Mouse (Mus musculus) lung, adult 2 months (tissue): ENCODE measurements at regions not wholly inside any gene's neighbourhood (a gene's known extent, or its start where the extent isn't known, plus 50 kb on each side); places are given as distances from the start of the nearest gene placed in this dataset.
A peak's percentile ranks its signal among the peaks of the same experiment; 100 is the strongest.

Experiments
- DNase-seq: peaks from one replicate; pipeline ENCODE4 v3.0.0; 2022
- H3K4me1 ChIP-seq: fragments of 200-500 bp; 2 replicates; pipeline ENCODE4 v1.6.1; 2011; ENCODE audit warnings: low read length; ENCODE audit not compliant: control insufficient read depth, insufficient read depth
- H3K4me3 ChIP-seq: fragments of 200-500 bp; replicated peaks from 2 replicates; pipeline ENCODE3; 2011; ENCODE audit warnings: low read depth, mild to moderate bottlenecking, control low read depth, low read length; ENCODE audit errors: extremely low read depth
- CTCF ChIP-seq: fragments of 200-500 bp; IDR thresholded peaks from 2 replicates; pipeline ENCODE4 v1.5.1; 2011; ENCODE audit warnings: mild to moderate bottlenecking, low read length, control low read depth; ENCODE audit not compliant: insufficient read depth
- POLR2A ChIP-seq: fragments of 200-500 bp; IDR thresholded peaks from 2 replicates; pipeline ENCODE4 v1.6.1; 2011; ENCODE audit warnings: low read depth, mild to moderate bottlenecking, control low read depth, low read length, borderline replicate concordance; ENCODE audit errors: extremely low read depth
- WGBS: fragments of 180-500 bp; shearing (Covaris S2); methylation state at CpG from one replicate; pipeline ENCODE4 v1.1.7; 2018; 5-methylcytosine and 5-hydroxymethylcytosine counted together

DNA sequence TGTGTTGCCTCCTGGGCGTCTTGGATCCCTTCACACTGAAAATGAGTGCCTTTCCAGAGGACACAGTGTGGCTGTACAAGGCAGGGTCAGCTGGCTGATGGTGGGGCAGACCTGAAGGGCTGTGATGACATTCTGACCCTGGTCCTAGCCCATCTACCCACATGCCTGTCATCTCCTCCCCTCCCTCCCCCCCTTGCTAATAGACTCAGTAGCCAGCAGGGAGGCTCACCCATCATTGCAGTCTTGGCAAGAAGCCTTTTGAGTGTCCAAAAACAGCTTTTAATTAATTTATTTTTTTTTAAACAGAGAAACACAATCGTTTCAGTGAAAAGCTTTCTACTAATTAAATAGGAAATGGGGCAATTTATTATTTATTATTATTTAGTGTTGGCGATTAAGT, 67.0 kb upstream of the Ssx2ip start:
- TF ChIP-seq CTCF (no peak), POLR2A (no peak)
- H3K4me3 ChIP-seq, result no peak overlapping the region
- no peak for DNase-seq
- WGBS, result 37% methylated on average over 3 of the region's 3 CpGs
- peaks cover 2% of the 10 kb centered on the region; the same call in 1 of the 2 replicates for H3K4me1 ChIP-seq

DNA sequence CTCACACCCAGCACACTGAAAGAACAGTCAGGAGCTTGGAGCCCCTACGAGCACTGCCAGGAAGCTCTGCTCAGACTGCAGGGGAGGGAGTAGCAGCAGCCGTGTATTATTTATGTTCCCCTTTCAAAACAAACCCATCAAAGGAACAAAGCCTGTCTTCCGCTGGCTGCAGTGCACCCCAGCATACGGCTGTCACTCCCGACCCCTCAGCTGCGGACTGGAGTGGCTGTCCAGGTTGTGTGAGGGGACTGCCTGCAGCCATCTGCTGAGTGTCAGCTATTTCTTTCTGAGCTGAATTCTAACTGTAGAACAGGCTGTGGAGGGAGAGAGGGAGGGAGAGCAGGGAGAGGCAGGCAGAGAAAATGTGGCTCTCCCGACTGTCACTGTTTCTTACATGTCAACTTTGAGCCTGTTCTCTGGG, 66.6 kb upstream of the Ssx2ip start:
- WGBS, result 9% methylated on average over 7 of the region's 7 CpGs
- TF ChIP-seq POLR2A (no peak), CTCF (no peak)
- Histone ChIP-seq H3K4me3 (no peak overlapping the region), H3K4me1 (peaks cover 2% of the 10 kb centered on the region; the same call in 1 of the 2 replicates)
- DNase-seq, result no peak

DNA sequence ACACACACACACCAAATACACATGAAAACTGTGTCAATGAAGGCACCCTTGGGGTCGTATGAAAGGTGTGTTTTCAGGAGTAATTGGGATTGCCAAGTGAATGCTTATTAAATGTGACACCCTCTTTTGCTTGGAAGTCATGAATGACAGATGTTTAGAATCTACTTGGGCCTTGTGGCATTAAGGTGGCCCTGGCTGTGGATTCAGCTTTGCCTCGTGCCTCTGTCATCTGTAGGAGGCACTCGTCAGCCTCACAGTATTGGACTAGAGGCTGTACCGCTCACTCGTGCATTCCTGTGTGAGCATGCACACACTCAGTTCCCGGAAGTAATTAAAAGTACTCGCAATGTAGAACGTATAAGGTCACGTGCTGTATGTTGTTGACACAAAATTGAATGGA, 66.0 kb upstream of the Ssx2ip start:
- Histone ChIP-seq H3K4me3 (no peak overlapping the region), H3K4me1 (peaks cover 2% of the 10 kb centered on the region; the same call in 1 of the 2 replicates)
- 53% methylated on average over 9 of the region's 9 CpGs for WGBS
- TF ChIP-seq CTCF (no peak), POLR2A (no peak)
- no peak for DNase-seq

DNA sequence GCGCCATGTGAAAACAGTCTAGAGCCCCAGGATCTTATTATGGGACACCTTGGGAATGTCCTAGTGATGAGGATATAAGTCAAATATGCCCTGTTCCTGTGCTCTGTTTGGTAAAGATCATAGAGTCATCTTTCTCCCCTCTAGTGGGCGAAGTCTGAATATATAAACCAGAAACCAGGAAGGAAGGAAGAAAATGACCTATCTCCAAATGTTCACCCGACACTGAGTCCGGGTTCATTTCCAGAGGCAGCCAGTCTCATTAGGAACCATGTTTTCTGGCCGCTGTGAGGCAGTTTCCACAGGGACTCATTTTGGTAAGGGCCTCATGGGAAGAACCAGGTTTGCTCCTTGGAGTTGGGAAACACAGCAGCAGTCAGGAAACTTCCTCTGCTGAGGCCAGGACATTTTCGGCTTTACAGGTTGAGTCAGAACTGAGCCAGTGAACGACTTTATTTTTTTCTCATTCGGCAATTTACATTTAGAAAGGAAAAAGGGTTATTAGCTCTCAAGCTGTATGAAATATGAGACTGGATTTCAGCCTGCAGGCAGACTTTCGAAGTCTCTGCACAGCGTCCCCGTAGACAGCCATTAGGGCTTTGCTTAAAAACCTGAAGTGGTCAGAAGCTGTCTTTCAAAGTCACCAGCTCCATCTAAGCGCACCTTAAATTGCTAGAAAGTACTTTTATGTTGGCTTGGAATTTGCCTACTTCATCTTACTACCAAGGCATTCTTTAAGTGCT, 64.0 kb upstream of the Ssx2ip start:
- TF ChIP-seq CTCF, result no peak
- no peak for TF ChIP-seq POLR2A
- 67% methylated on average over 12 of the region's 12 CpGs for WGBS

DNA sequence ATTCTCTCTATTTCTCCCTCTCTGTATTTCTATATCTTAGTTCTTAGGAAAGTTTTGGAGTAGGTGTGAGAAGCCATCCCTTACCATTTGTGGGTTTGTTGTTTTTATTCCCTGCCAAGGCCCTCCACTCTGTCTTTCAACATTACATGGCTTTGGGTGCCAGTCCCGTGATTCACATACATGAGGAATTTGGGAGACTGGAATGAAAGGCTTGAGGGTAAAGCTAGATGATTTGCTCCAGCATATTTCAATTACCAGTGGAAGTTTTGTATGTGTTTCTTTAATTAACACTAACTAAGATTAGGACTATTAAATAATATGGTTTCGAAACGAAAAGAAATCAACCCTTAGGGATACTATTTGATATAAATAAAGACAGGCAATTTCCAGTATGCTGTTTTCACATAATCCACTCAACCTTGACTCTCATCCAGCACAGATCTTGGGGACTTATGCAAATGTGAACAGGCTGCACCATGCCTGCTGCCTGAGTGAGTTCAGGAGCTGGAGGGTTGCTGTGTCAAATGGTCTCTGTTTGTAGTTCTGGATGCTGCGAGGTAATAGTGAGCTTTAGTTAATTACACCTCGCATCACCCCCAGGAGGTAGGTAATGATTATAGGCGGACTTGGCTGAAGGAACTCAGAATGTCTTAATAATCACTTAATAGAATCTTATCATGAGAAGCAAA, 62.6 kb upstream of the Ssx2ip start:
- TF ChIP-seq POLR2A (no peak), CTCF (no peak)
- DNase-seq, result no peak
- 88% methylated on average over 6 of the region's 6 CpGs for WGBS
- Histone ChIP-seq H3K4me1 (peaks cover 2% of the 10 kb centered on the region; the same call in 1 of the 2 replicates), H3K4me3 (no peak overlapping the region)

More for the DNA sequence above, 64.0 kb upstream of the Ssx2ip start:
- Histone ChIP-seq H3K4me1 (peaks cover 2% of the 10 kb centered on the region; the same call in 1 of the 2 replicates), H3K4me3 (no peak overlapping the region)
- no peak for DNase-seq

DNA sequence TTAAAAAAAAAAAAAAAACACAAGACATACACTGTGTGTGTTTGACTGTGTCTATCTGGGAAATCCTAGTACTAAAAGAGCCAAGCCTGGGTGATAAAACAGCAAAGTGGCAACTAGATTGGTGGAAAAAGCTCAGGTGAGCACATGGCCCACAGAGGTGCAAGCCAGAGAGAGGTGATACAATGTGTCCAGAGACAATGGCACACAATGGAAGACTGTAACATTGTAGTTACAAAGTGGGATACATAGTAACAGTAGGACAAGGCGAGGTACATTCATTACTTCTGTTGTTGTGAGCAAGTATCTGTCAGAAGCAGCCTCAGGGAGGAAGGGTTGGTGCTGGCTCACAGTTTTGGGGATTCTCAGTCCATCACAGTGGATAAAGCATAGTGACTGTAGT, 61.7 kb upstream of the Ssx2ip start:
- Histone ChIP-seq H3K4me3 (no peak overlapping the region), H3K4me1 (no peaks in the 10 kb centered on the region; the same call in 1 of the 2 replicates)
- no peak for TF ChIP-seq CTCF
- no peak for TF ChIP-seq POLR2A
- WGBS, result 93% methylated on average over 1 of the region's 1 CpGs
- no peak for DNase-seq

DNA sequence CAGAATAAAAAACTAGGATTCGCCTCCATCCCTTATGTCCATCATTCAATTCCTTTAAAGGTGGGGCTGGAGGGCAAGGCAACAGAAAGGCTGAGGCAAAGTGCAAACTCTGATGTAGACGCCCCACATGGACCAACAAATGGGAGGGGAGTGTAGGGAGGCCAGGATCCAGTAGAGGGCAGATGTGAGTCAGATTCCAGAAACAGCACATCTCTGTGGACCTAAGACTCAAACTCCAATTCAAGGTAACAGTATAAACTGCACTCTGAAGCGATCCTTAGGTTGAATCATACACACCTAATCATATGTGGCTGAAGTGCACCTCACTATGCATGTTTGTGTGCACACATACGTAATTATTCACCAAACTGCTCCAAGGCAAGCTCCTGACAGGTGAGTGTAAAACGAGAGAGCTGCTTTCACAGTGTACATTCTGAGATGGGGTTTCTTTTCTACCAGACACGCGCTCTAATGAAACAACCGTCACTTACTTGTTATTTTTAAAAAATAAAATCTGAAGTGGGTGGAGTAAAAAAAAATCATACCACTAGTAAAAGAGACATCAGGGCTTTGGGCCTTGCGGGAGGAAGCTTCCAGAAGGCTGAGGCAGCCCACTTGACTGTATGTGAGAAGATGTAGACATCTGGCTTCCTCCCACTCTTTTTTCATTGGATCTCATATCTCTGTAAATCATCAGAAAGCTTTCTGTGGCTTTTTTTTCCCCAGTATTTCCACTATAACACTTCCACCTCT, 60.6 kb upstream of the Ssx2ip start:
- WGBS, result 57% methylated on average over 9 of the region's 9 CpGs
- no peak overlapping the region for H3K4me3 ChIP-seq
- DNase-seq, result peak; percentile 43

DNA sequence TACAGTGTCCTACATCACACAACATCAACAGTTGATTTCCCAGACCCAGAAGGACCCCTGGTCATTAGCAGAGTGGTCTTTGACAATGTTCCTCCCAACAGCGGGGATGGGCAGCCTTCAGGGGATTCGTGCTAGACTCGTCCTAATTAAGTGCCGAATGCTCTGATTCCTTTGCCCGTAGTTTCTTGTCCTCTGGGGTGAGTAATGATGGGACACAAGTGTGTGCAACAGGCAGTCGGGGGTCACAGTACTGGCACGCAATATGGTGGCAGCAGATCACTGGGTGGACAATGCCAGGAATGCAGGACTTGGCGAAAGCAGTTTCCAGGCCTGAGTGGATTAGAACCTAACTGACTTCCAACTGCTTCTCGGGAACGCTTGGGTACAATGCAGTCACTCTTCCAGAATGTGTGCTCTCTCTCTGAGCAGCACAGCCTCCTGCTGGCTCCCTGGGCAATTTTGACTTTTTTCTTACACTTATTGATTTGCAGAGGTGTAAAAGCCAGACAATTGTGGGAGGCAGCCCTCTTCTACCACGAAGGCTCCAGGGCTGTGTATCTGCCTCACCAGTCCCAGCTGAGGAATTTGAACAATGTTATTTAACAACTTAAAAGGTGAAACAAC, 59.9 kb upstream of the Ssx2ip start:
- 80% methylated on average over 11 of the region's 11 CpGs for WGBS
- TF ChIP-seq CTCF (no peak), POLR2A (no peak)
- Histone ChIP-seq H3K4me1 (no peaks in the 10 kb centered on the region), H3K4me3 (no peak overlapping the region)
- no peak for DNase-seq

More for the DNA sequence above, 60.6 kb upstream of the Ssx2ip start:
- no peaks in the 10 kb centered on the region for H3K4me1 ChIP-seq
- TF ChIP-seq CTCF (peak; percentile 80), POLR2A (no peak)

DNA sequence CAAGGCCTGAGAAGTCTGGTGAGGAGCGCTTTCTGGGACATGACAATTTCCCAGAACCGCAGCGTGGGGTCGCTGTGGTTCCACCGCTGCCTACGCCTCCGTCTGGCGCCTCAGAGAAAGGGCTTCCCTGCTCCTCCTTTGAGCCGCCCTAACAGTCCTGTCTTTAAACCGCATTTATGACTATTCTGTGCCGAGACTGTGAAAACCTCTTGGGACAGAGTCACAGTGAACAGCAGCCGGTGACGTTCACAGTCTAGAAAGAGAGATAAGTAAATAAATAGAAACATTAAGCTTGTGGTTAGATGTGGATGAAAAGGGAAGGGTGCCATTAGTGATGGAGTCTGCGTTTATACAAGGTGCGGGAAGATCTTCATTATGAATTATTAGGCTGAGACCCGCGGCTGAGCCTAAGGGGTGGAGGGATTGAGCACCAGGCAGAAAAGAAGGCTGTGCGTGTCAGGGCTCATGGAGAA, 59.1 kb upstream of the Ssx2ip start:
- DNase-seq, result peak; percentile 41
- H3K4me1 ChIP-seq, result no peaks in the 10 kb centered on the region
- TF ChIP-seq CTCF, result peak; percentile 89
- TF ChIP-seq POLR2A, result no peak
- no peak overlapping the region for H3K4me3 ChIP-seq
- WGBS, result 7% methylated on average over 18 of the region's 18 CpGs
